Mouse (Mus musculus): Measurements from ENCODE around the gene Nupl1. TPM values are rescaled to one million over a fixed set of nuclear protein-coding genes. Genes with fewer than 3 reads are reported as not detected.

Gene Nupl1
- polyA plus RNA-seq (2012; rRNA removed) = 0.08 and 0.13 TPM in 2 replicates

DNA sequence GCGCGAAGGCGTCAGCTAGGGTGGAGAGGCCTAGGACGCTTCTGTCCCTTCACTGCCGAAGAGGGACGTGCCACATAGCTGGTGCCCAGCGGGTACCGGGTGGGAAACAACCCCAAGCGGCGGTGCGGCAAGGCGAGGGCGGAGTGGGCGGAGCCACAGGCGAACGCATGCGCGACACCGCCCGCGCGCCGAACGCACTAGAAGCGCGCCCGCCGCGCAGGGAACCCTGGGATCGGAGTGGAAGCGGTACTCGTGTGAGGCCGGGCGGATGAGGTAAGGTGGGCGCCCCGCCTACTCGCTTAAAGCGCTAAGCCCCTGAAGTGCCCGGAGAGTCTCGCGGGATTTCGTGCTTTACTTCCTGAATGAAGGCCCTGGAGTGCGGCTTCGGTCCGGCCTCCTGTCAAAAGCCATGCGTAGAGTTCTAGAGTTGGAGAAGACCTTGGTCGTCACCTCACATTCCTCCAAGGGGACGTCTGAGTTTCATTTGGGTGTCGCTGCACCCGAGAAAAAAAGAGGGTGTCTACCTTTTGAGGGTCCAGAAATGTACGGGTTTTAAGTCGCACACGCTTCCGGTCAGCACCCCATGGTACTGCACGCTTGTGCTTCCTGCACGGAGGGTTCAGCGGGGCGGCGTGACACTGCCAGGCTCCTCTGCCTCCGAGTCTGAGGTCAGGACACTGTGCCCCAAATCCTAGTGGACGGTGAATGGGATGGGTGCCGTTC, at the start of gene Nupl1, which contains the start of gene Gm49336:
Gene Nupl1 (minus strand): TSS at position 151 of the 723 bp plus-strand sequence.
Gene Gm49336 (minus strand): TSS at position 227 of the 723 bp plus-strand sequence.
- TF ChIP-seq CTCF (IDR thresholded peaks at IDR 0.05; ENCODE audit: extremely low read depth, insufficient read depth, low read length) = no peak
- peak; percentile 81 for TF ChIP-seq POLR2A (IDR thresholded peaks at IDR 0.05; ENCODE audit: extremely low read depth, insufficient read depth, low read length)
- Histone ChIP-seq H3K4me3 (ENCODE audit: insufficient read depth, low read length) (peak within 1 kb of the TSS; percentile 57), H3K27ac (ENCODE audit: insufficient read depth, low read length) (peak within 1 kb of the TSS; percentile 64), H3K4me1 (ENCODE audit: control insufficient read depth, insufficient read depth, low read length) (no peaks in the 10 kb centered on the region; the same call in 1 of the 2 replicates)

DNA sequence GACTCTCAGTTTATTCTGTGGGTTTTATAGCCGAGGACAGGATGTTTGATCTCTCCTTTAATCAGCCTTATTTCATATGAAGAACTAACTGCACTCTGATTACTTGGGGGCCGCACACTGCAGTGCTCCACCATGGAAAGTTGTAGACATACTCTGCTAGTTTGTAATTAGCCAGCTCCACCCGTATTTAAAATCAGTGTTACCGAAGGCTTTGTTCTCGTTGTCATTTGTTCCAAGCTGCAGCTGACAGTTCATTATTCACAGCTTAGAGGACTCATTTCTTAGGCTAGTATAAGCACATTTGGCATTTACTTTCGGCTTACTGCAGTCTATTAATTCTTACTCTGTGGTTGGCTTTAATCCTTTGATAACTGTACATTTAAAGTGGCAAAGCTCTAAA, 49.8 kb upstream of the Nupl1 start:
- Histone ChIP-seq H3K4me3 (ENCODE audit: insufficient read depth, low read length) (no peak overlapping the region), H3K27ac (ENCODE audit: insufficient read depth, low read length) (no peak overlapping the region), H3K4me1 (ENCODE audit: control insufficient read depth, insufficient read depth, low read length) (no peaks in the 10 kb centered on the region)
- TF ChIP-seq CTCF (IDR thresholded peaks at IDR 0.05; ENCODE audit: extremely low read depth, insufficient read depth, low read length) (no peak), POLR2A (IDR thresholded peaks at IDR 0.05; ENCODE audit: extremely low read depth, insufficient read depth, low read length) (no peak)

DNA sequence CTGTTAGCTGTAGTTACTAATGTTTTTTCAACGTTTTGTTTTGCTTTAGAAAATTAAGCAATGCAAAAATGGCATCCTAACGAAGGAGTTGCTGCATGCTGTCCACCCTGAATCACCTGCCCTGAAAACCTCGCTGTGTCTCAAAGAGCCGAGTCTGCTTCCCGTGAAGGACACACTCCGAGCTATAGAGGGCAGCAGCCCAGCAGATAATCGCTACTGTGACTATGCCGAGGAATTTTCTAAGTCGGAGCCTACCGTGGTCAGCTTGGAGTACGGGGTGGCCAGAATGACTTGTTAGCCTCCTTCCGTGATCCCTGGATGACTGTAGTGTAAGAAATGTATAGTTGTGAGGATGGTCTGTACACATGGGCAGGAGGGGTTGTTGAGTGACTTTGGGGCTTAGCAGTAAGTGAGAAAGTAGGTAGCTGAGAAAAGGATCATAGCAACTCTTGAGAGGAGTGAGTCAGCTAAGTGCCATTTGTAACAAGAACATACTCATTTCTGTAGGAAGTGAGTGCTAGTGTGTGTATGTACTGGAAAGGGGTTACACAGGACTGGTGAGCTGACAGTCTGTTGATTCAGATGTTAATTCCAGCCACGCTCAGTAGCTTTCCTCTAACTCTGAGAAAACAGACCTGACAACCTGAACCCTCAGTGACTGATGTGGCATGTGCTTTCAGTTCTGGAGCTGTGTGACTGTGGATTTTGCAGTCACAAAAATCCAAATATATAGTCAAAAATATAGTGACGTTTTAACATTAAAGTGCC, 49.2 kb upstream of the Nupl1 start:
- TF ChIP-seq POLR2A (IDR thresholded peaks at IDR 0.05; ENCODE audit: extremely low read depth, insufficient read depth, low read length) (no peak), CTCF (IDR thresholded peaks at IDR 0.05; ENCODE audit: extremely low read depth, insufficient read depth, low read length) (peak; percentile 52; the same call in 1 of the 2 replicates)
- Histone ChIP-seq H3K4me1 (ENCODE audit: control insufficient read depth, insufficient read depth, low read length) (no peaks in the 10 kb centered on the region), H3K4me3 (ENCODE audit: insufficient read depth, low read length) (no peak overlapping the region), H3K27ac (ENCODE audit: insufficient read depth, low read length) (no peak overlapping the region)

DNA sequence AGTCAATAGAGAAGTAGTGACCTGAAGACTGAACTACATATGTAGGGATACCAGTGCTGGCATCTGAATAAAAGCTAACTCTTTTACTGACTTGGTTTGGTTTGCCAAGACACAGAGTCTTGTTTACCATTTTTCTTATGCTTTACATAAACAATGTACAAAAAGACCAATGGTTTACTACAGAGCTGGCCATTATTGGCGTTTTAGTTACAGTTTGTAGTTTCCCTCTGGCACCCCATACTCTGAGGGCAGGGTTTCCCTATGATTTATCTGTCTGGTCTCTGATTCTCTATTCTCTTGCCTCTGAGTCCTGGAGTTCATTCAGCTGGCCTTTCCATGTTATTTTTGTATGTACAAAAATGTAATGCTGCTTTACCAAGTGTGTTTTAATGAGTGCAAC, 44.3 kb upstream of the Nupl1 start:
- Histone ChIP-seq H3K4me3 (ENCODE audit: insufficient read depth, low read length) (no peak overlapping the region), H3K4me1 (ENCODE audit: control insufficient read depth, insufficient read depth, low read length) (no peaks in the 10 kb centered on the region), H3K27ac (ENCODE audit: insufficient read depth, low read length) (no peak overlapping the region)
- TF ChIP-seq POLR2A (IDR thresholded peaks at IDR 0.05; ENCODE audit: extremely low read depth, insufficient read depth, low read length) = no peak
- no peak for TF ChIP-seq CTCF (IDR thresholded peaks at IDR 0.05; ENCODE audit: extremely low read depth, insufficient read depth, low read length)

DNA sequence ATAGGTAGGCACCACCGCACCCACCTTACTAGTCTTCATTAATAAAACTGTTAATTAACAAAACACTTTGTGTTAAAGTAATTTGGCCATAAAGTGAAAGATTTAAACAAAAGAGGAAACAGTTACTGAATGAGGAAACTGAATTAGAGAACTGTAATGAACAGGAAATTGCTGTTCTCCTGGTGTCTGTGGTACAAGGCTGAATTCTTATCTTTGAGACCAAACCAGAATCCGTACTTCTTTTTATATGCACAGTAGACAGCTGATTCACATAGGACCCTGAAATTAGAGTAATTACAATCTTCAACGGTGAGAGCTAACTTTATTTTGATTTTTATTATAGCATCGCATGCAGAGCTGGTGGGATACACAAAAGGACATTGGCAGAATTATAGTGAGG, 39.1 kb upstream of the Nupl1 start:
- TF ChIP-seq POLR2A (IDR thresholded peaks at IDR 0.05; ENCODE audit: extremely low read depth, insufficient read depth, low read length) (no peak), CTCF (IDR thresholded peaks at IDR 0.05; ENCODE audit: extremely low read depth, insufficient read depth, low read length) (no peak)
- H3K4me1 ChIP-seq (ENCODE audit: control insufficient read depth, insufficient read depth, low read length) = no peaks in the 10 kb centered on the region
- H3K27ac ChIP-seq (ENCODE audit: insufficient read depth, low read length) = no peak overlapping the region
- H3K4me3 ChIP-seq (ENCODE audit: insufficient read depth, low read length) = no peak overlapping the region

DNA sequence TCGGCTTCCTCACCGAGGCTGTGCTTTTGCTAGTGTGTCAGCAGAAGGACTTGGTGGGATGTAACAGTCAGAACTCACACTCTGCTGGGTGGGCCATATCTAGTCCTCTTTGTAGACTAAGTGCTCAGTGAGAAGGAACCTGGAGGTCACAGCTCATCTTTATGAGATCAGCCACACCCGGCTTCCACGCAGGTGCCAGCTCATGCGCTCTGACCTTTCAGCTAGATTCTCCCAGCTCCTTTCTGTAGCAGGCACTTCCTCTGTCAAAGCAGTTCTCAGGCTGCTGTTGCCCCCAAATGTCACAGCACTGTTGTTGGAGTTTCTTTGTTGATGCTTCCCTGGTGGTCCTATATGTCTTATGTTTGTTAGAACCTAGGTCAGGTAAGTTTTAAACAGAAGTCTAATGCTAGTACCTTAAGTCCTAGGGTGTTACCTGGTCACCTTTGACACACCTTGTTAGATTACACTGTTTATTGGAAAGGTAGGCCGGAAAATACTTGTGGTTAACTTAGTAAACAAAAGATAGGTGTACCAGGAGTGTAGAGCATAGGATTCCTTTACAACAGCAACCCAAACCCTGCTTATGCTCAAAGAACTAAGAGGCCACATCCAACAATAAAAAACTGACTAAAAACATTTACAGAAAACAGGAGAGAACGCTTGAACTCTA, 35.1 kb upstream of the Nupl1 start:
- Histone ChIP-seq H3K4me1 (ENCODE audit: control insufficient read depth, insufficient read depth, low read length) (no peaks in the 10 kb centered on the region), H3K4me3 (ENCODE audit: insufficient read depth, low read length) (no peak overlapping the region), H3K27ac (ENCODE audit: insufficient read depth, low read length) (no peak overlapping the region)
- TF ChIP-seq POLR2A (IDR thresholded peaks at IDR 0.05; ENCODE audit: extremely low read depth, insufficient read depth, low read length) (no peak), CTCF (IDR thresholded peaks at IDR 0.05; ENCODE audit: extremely low read depth, insufficient read depth, low read length) (no peak)

DNA sequence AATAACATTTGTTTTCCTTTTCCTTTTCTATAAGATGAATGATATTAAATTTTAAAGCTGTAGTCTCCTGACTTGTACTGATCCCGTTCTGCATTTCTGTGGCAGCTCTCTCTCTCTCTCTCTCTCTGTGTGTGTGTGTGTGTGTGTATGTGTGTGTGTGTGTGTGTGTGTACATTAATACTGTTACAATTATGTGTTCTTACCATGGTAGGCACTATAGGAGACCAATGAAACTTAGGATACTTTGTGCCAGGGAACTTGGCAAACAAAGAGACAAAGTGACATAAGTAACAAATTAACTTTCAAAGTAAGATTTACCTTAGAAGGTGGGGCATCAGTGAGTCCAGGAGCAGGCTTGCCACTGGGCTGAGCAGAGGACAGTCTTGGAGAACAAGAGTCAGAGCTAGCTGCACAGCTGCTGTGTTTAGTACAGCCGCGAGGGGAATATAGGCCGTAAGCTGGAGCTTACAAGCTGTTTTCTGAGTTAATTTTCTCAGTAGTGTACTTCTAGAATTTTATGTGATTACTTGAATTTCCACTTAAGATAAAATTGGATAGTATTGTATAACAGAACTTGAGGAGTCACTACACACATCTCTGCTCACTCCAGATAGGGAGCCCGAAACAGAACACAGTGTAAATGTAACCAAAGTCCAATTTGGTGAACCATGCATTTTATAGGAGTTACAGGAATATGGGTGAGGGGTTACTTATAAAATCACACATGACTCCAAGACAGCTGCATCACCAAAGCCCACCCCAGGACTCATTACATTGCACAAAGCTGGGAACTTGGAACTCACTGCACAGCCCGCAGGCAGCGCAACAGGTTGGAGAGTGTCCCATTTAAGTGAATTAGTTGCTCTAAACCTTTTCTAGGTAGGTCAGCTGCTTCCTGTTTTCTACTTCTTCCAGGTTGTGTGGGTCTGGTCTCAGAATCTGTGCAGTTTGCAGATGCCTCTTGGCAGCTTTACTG, 24.4 kb upstream of the Nupl1 start:
- TF ChIP-seq CTCF (IDR thresholded peaks at IDR 0.05; ENCODE audit: extremely low read depth, insufficient read depth, low read length) (no peak), POLR2A (IDR thresholded peaks at IDR 0.05; ENCODE audit: extremely low read depth, insufficient read depth, low read length) (no peak)
- Histone ChIP-seq H3K4me3 (ENCODE audit: insufficient read depth, low read length) (no peak overlapping the region), H3K4me1 (ENCODE audit: control insufficient read depth, insufficient read depth, low read length) (peaks cover 2% of the 10 kb centered on the region), H3K27ac (ENCODE audit: insufficient read depth, low read length) (no peak overlapping the region)

DNA sequence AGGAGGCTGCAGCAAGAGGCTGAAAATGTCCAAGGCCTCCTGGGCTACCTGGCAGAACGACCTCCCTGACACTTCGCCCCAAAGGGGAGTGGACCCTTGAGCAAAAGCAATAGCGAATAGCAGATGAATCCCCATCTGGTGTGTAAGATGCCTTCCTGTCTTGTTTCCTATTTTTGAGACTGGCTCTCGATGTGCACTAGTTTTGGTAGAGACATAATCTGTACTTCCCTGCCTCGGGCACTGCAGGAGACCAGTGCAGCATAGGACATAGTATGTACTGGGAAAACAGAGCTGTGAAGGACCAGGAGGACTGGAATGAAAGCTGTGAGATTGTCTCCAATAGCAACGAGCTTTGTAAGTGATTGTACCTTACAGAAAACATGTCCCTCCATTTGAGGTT, 22.1 kb upstream of the Nupl1 start:
- TF ChIP-seq POLR2A (IDR thresholded peaks at IDR 0.05; ENCODE audit: extremely low read depth, insufficient read depth, low read length) (no peak), CTCF (IDR thresholded peaks at IDR 0.05; ENCODE audit: extremely low read depth, insufficient read depth, low read length) (no peak)

More for the DNA sequence above, 22.1 kb upstream of the Nupl1 start:
- Histone ChIP-seq H3K27ac (ENCODE audit: insufficient read depth, low read length) (peak overlapping the region; percentile 90), H3K4me3 (ENCODE audit: insufficient read depth, low read length) (no peak overlapping the region), H3K4me1 (ENCODE audit: control insufficient read depth, insufficient read depth, low read length) (peaks cover 2% of the 10 kb centered on the region)

All from cortical plate, adult 2 months (tissue).